Mouse (Mus musculus): ENCODE results near the gene 4933427D14Rik. TPM values are rescaled to one million over a fixed set of nuclear protein-coding genes. Genes with fewer than 3 reads are reported as not detected.
"Not testable (repeated sequence)": the region's sequence is repeated elsewhere in the genome, so short reads cannot be mapped to it uniquely, and the experiment has no call there.

4933427D14Rik gene
- polyA plus RNA-seq, 1 experiment from 2014 or later: 25.7 TPM

- WGBS: 92% methylated on average over 4 of the region's 4 CpGs
- no peak overlapping the region for H3K27ac ChIP-seq
- H3K4me2 ChIP-seq: no peak overlapping the region
- H3K4me1 ChIP-seq: no peaks in the 10 kb centered on the region
- no peak overlapping the region for H3K4me3 ChIP-seq (replicated peaks)
- H3K9ac ChIP-seq: no peak overlapping the region
- H3K9me3 ChIP-seq: no peaks in the 10 kb centered on the region
- H3K27me3 ChIP-seq: no peaks in the 10 kb centered on the region
- ATAC-seq (ENCODE audit: low FRiP score): no peak
- peaks cover 44% of the 10 kb centered on the region for H3K36me3 ChIP-seq (replicated peaks)
Observed at GRCm38 (mm10) chr11:72184252-72184651, 23.0 kb downstream of the 4933427D14Rik start.

- WGBS: 94% methylated on average over 4 of the region's 4 CpGs
- no peak for ATAC-seq (ENCODE audit: low FRiP score)
Observed at GRCm38 (mm10) chr11:72181136-72181535, 26.1 kb downstream of the 4933427D14Rik start.

GRCm38 (mm10) chr11:72180556-72180955 is 26.7 kb downstream of the 4933427D14Rik start:
- Histone ChIP-seq H3K4me2 (no peak overlapping the region), H3K27me3 (peaks cover 10% of the 10 kb centered on the region; the same call in 1 of the 2 replicates), H3K9me3 (no peaks in the 10 kb centered on the region), H3K4me3 (replicated peaks) (no peak overlapping the region), H3K27ac (no peak overlapping the region), H3K9ac (no peak overlapping the region), H3K36me3 (replicated peaks) (peaks cover 40% of the 10 kb centered on the region), H3K4me1 (peaks cover 3% of the 10 kb centered on the region; the same call in 1 of the 2 replicates)
- WGBS: 91% methylated on average over 5 of the region's 5 CpGs
- no peak for ATAC-seq (ENCODE audit: low FRiP score)

More at GRCm38 (mm10) chr11:72181136-72181535, 26.1 kb downstream of the 4933427D14Rik start:
- H3K4me3 ChIP-seq (replicated peaks): no peak overlapping the region
- H3K9me3 ChIP-seq: no peaks in the 10 kb centered on the region
- H3K27ac ChIP-seq: no peak overlapping the region
- no peak overlapping the region for H3K9ac ChIP-seq
- no peak overlapping the region for H3K4me2 ChIP-seq
- peaks cover 10% of the 10 kb centered on the region; the same call in 1 of the 2 replicates for H3K27me3 ChIP-seq
- H3K4me1 ChIP-seq: peaks cover 3% of the 10 kb centered on the region; the same call in 1 of the 2 replicates
- H3K36me3 ChIP-seq (replicated peaks): peaks cover 40% of the 10 kb centered on the region

DNA sequence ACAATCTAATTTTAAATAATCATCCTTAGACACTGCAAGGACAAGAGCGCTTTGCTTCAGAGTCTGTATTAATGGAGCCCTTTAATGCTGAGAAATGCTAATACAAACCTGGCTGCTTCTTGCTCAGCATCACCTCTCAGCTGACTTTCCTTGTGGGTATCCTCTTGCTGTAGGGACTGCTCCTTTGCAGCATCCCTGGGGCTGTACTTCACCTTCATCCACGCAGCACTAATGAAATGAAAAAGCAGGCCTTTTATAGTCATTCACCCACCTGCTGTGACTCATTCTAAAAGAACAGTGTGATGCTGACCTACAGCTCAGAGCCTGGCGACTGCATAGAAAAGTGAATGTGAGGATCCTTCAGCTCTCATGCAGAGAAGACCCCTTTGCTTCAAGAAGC is 30.7 kb downstream of the 4933427D14Rik start:
- Histone ChIP-seq H3K4me3 (replicated peaks) (no peak overlapping the region), H3K36me3 (replicated peaks) (peaks cover 62% of the 10 kb centered on the region), H3K27ac (no peak overlapping the region), H3K4me1 (peaks cover 3% of the 10 kb centered on the region; the same call in 1 of the 2 replicates), H3K4me2 (no peak overlapping the region), H3K9me3 (no peaks in the 10 kb centered on the region), H3K27me3 (peaks cover 18% of the 10 kb centered on the region), H3K9ac (no peak overlapping the region)
- 21% methylated on average over 3 of the region's 3 CpGs for WGBS
- ATAC-seq (ENCODE audit: low FRiP score): no peak

GRCm38 (mm10) chr11:72175966-72176365 is 31.3 kb downstream of the 4933427D14Rik start:
- Histone ChIP-seq H3K4me3 (replicated peaks) (no peak overlapping the region), H3K4me1 (peaks cover 3% of the 10 kb centered on the region; the same call in 1 of the 2 replicates), H3K4me2 (no peak overlapping the region), H3K27me3 (peaks cover 18% of the 10 kb centered on the region), H3K36me3 (replicated peaks) (peaks cover 59% of the 10 kb centered on the region), H3K27ac (no peak overlapping the region), H3K9me3 (no peaks in the 10 kb centered on the region), H3K9ac (no peak overlapping the region)
- WGBS: 65% methylated on average over 5 of the region's 5 CpGs
- no peak for ATAC-seq (ENCODE audit: low FRiP score)

DNA sequence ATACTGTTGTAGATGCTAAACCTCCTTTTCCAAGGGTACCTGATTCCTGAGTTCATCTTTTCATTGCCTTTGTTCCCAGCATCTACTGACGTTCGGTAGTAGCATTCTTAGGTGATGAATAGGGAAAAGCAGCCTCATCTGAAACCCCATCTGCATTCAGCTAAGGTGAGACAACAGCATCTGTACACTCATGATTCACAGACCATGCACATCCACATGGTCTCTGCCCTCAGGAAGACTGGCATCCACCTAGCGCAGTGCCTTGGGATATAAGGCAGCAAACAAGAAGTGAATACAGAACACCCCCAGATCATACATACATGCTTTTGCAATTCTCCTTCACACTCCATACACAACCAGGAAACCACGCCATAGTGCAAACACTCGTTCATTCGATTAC is 32.5 kb downstream of the 4933427D14Rik start:
- 97% methylated on average over 6 of the region's 6 CpGs for WGBS
- H3K27me3 ChIP-seq: peaks cover 18% of the 10 kb centered on the region

DNA sequence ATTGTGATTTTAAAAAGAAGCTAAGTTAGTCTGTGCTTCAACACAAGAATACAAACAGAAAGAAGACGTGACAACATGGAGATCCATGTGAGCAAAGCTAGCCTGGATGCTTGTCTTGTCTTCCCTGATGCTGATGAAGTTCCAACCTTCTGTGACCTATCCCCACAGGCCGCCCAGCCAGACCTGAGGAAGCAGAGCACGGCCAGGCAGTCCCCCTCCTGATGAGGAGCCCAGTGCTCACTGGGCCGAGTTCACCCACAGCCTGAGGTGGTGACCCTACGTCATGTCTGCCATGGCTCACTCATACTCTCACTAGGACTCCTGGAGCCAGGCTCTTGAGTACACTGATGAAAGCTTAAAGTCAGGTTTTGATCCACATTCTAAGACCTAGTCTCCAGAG is 33.8 kb downstream of the 4933427D14Rik start:
- Histone ChIP-seq H3K36me3 (replicated peaks) (peaks cover 74% of the 10 kb centered on the region), H3K4me1 (peaks cover 3% of the 10 kb centered on the region; the same call in 1 of the 2 replicates), H3K9ac (no peak overlapping the region), H3K27ac (no peak overlapping the region), H3K9me3 (no peaks in the 10 kb centered on the region), H3K27me3 (peaks cover 18% of the 10 kb centered on the region), H3K4me3 (replicated peaks) (no peak overlapping the region), H3K4me2 (no peak overlapping the region)
- ATAC-seq (ENCODE audit: low FRiP score): no peak
- WGBS: 91% methylated on average over 5 of the region's 5 CpGs

More for the DNA sequence above, 32.5 kb downstream of the 4933427D14Rik start:
- Histone ChIP-seq H3K9ac (no peak overlapping the region), H3K4me1 (peaks cover 3% of the 10 kb centered on the region; the same call in 1 of the 2 replicates), H3K4me3 (replicated peaks) (no peak overlapping the region), H3K4me2 (no peak overlapping the region), H3K27ac (no peak overlapping the region), H3K36me3 (replicated peaks) (peaks cover 70% of the 10 kb centered on the region), H3K9me3 (no peaks in the 10 kb centered on the region)
- no peak for ATAC-seq (ENCODE audit: low FRiP score)

DNA sequence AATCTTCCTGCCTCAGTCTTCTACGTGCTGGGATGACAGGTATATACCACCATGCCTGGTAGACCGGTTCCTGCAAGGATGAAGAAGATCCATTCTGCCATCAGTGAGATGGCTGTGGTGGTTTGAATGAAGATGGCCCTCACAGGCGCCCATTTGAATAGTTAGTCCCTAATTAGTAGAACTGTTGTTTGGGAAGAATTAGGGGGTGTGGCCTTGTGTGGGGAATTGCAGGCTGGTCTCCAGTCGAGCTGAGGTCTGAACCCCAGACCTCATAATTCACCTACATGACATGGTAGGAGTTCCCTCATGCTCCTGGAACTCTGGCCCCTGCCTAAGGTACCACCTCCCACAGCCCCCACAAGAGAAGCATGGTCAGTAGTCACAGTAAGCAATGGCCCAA is 35.4 kb downstream of the 4933427D14Rik start:
- not testable (repeated sequence) for H3K9me3 ChIP-seq; H3K27ac ChIP-seq; H3K4me2 ChIP-seq; H3K9ac ChIP-seq; H3K4me1 ChIP-seq; ATAC-seq (ENCODE audit: low FRiP score); H3K4me3 ChIP-seq (replicated peaks); H3K27me3 ChIP-seq
- H3K36me3 ChIP-seq (replicated peaks): peaks cover 73% of the 10 kb centered on the region
- 76% methylated on average over 4 of the region's 4 CpGs for WGBS

DNA sequence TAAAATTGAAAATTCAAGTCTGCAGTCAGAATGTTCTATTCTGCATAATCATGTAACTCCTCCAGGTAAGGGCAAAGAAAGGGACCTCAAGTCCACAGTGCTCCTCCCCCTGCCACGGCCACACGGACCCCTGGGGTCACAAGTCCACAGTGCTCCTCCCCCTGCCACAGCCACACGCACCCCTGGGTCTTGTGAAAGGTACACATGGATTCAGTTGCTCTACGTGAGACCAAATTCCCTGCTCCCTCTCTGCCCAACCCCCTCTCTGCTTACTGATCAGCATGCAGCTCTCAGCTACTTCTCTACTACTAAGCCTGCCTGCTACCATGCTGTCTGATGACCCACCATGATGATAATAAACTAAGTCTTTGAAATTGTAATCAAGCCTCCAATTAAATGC is 37.4 kb downstream of the 4933427D14Rik start:
- Histone ChIP-seq H3K9me3 (no peaks in the 10 kb centered on the region), H3K27ac (no peak overlapping the region), H3K27me3 (peaks cover 8% of the 10 kb centered on the region; the same call in 1 of the 2 replicates), H3K4me2 (no peak overlapping the region), H3K9ac (no peak overlapping the region), H3K4me3 (replicated peaks) (no peak overlapping the region), H3K36me3 (replicated peaks) (peaks cover 81% of the 10 kb centered on the region), H3K4me1 (no peaks in the 10 kb centered on the region)
- WGBS: 93% methylated on average over 4 of the region's 4 CpGs
- no peak for ATAC-seq (ENCODE audit: low FRiP score)

- Histone ChIP-seq H3K4me3 (replicated peaks) (no peak overlapping the region), H3K9ac (no peak overlapping the region), H3K27ac (no peak overlapping the region), H3K9me3 (no peaks in the 10 kb centered on the region), H3K4me1 (no peaks in the 10 kb centered on the region), H3K4me2 (no peak overlapping the region), H3K36me3 (replicated peaks) (peaks cover 68% of the 10 kb centered on the region), H3K27me3 (no peaks in the 10 kb centered on the region)
- no peak for ATAC-seq (ENCODE audit: low FRiP score)
- 90% methylated on average over 2 of the region's 2 CpGs for WGBS
Observed at GRCm38 (mm10) chr11:72163198-72163597, 44.1 kb downstream of the 4933427D14Rik start.

GRCm38 (mm10) chr11:72156624-72157023 is 50.6 kb downstream of the 4933427D14Rik start:
- Histone ChIP-seq H3K27me3 (no peaks in the 10 kb centered on the region), H3K4me3 (replicated peaks) (no peak overlapping the region), H3K27ac (no peak overlapping the region), H3K9me3 (no peaks in the 10 kb centered on the region), H3K9ac (no peak overlapping the region), H3K36me3 (replicated peaks) (peaks cover 57% of the 10 kb centered on the region), H3K4me1 (peaks cover 12% of the 10 kb centered on the region), H3K4me2 (no peak overlapping the region)
- no peak for ATAC-seq (ENCODE audit: low FRiP score)
- WGBS: 75% methylated on average over 2 of the region's 2 CpGs

- Histone ChIP-seq H3K4me3 (replicated peaks) (no peak overlapping the region), H3K9ac (no peak overlapping the region), H3K27me3 (no peaks in the 10 kb centered on the region), H3K4me1 (peaks cover 12% of the 10 kb centered on the region), H3K9me3 (no peaks in the 10 kb centered on the region), H3K27ac (no peak overlapping the region), H3K36me3 (replicated peaks) (peaks cover 57% of the 10 kb centered on the region), H3K4me2 (no peak overlapping the region)
- whole genome bisulfite sequencing: 84% methylated on average over 4 of the region's 4 CpGs
- ATAC-seq (ENCODE audit: low FRiP score): no peak
Observed at GRCm38 (mm10) chr11:72155981-72156428, 51.3 kb downstream of the 4933427D14Rik start.

Measured in forebrain, embryonic 12.5 days (tissue).